Mouse (Mus musculus) MEL (cell line): ENCODE results near the gene Prl. TPM values are rescaled to one million over a fixed set of nuclear protein-coding genes. Genes with fewer than 3 reads are reported as not detected.

ENCODE experiments used
- DNase-seq: peaks from one replicate; pipeline ENCODE4 v3.0.0; 2011; ENCODE audit warnings: low read depth, low spot score
- H3K27ac ChIP-seq: 2 replicates; pipeline ENCODE4 v1.5.1; 2012; ENCODE audit warnings: low read depth, mild to moderate bottlenecking, control low read depth, low read length, moderate library complexity; ENCODE audit not compliant: control insufficient read depth
- H3K27me3 ChIP-seq, 2 experiments: fragments of 150-350 bp in 1 of 2; sonication (generic) in 1 of 2; 2 replicates each; pipeline ENCODE4 v1.6.1; 2012; ENCODE audit warnings: low read length in 2 of 2, mild to moderate bottlenecking in 2 of 2, improper control_type of control experiment in 1 of 2, moderate library complexity in 1 of 2; ENCODE audit not compliant: insufficient read depth in 2 of 2, control insufficient read depth in 1 of 2
- H3K36me3 ChIP-seq, 2 experiments: 2 replicates each; pipeline ENCODE4 v1.6.1; 2012 to 2014; ENCODE audit warnings: low read length in 2 of 2, improper control_type of control experiment in 1 of 2, inconsistent platforms in 1 of 2, mild to moderate bottlenecking in 1 of 2; ENCODE audit not compliant: insufficient read depth in 2 of 2, control insufficient read depth in 1 of 2
- H3K4me1 ChIP-seq, 2 experiments: fragments of 150-350 bp in 1 of 2; sonication (generic) in 1 of 2; 2 replicates each; pipeline ENCODE4 v1.6.1; 2012; ENCODE audit warnings: low read length in 2 of 2, improper control_type of control experiment in 1 of 2, mild to moderate bottlenecking in 1 of 2; ENCODE audit not compliant: insufficient read depth in 2 of 2, control insufficient read depth in 1 of 2
- H3K4me3 ChIP-seq, 2 experiments: fragments of 150-350 bp in 1 of 2; sonication (generic) in 1 of 2; 2 replicates each; pipeline ENCODE4 v1.5.1; 2012; ENCODE audit warnings: low read depth in 2 of 2, low read length in 2 of 2, mild to moderate bottlenecking in 2 of 2, moderate library complexity in 2 of 2, control low read depth in 1 of 2, improper control_type of control experiment in 1 of 2; ENCODE audit not compliant: control insufficient read depth in 1 of 2, insufficient read depth in 1 of 2
- H3K79me2 ChIP-seq: 2 replicates; pipeline ENCODE4 v1.6.1; 2012; ENCODE audit warnings: mild to moderate bottlenecking, low read length, moderate library complexity; ENCODE audit not compliant: control insufficient read depth, poor library complexity, insufficient read depth
- H3K9ac ChIP-seq: 2 replicates; pipeline ENCODE4 v1.6.1; 2012; ENCODE audit warnings: low read depth, mild to moderate bottlenecking, control low read depth, low read length, moderate library complexity; ENCODE audit not compliant: control insufficient read depth, poor library complexity, severe bottlenecking
- H3K9me3 ChIP-seq: fragments of 150-350 bp; sonication (generic); replicated peaks from 2 replicates; pipeline ENCODE4 v1.6.1; 2012; ENCODE audit warnings: mild to moderate bottlenecking, low read length, improper control_type of control experiment, moderate library complexity; ENCODE audit not compliant: insufficient read depth
- BHLHE40 ChIP-seq: IDR thresholded peaks from 2 replicates; pipeline ENCODE4 v1.6.1; 2012; ENCODE audit warnings: low read depth, mild to moderate bottlenecking, inconsistent platforms, low read length, improper control_type of control experiment, borderline replicate concordance
- E2F4 ChIP-seq: IDR thresholded peaks from 2 replicates; pipeline ENCODE4 v1.6.1; 2011; ENCODE audit warnings: low read depth, low read length, improper control_type of control experiment, borderline replicate concordance
- ETS1 ChIP-seq: IDR thresholded peaks from 2 replicates; pipeline ENCODE4 v1.6.1; 2012; ENCODE audit warnings: low read depth, mild to moderate bottlenecking, inconsistent platforms, low read length, improper control_type of control experiment, moderate library complexity
- MAX ChIP-seq: IDR thresholded peaks from 2 replicates; pipeline ENCODE4 v1.6.1; 2011; ENCODE audit warnings: low read length, improper control_type of control experiment
- MAZ ChIP-seq: IDR thresholded peaks from 2 replicates; pipeline ENCODE4 v1.6.1; 2012; ENCODE audit warnings: low read depth, mild to moderate bottlenecking, inconsistent platforms, low read length, improper control_type of control experiment
- MXI1 ChIP-seq: IDR thresholded peaks from 2 replicates; pipeline ENCODE4 v1.6.1; 2011; ENCODE audit warnings: mild to moderate bottlenecking, low read depth, low read length, improper control_type of control experiment
- NELFE ChIP-seq: IDR thresholded peaks from 2 replicates; pipeline ENCODE4 v1.6.1; 2011; ENCODE audit warnings: low read depth, low read length, improper control_type of control experiment
- POLR2AphosphoS2 ChIP-seq: IDR thresholded peaks from 2 replicates; pipeline ENCODE4 v1.6.1; 2011; ENCODE audit warnings: low read length, improper control_type of control experiment
- RAD21 ChIP-seq: IDR thresholded peaks from 2 replicates; pipeline ENCODE4 v1.6.1; 2011; ENCODE audit warnings: mild to moderate bottlenecking, low read depth, low read length, improper control_type of control experiment
- RCOR1 ChIP-seq: IDR thresholded peaks from 2 replicates; pipeline ENCODE4 v1.6.1; 2012; ENCODE audit warnings: low read depth, mild to moderate bottlenecking, inconsistent platforms, low read length, improper control_type of control experiment
- SMC3 ChIP-seq: IDR thresholded peaks from 2 replicates; pipeline ENCODE4 v1.6.1; 2011; ENCODE audit warnings: low read depth, low read length, improper control_type of control experiment
- TAL1 ChIP-seq: IDR thresholded peaks from 2 replicates; pipeline ENCODE4 v1.6.1; 2012; ENCODE audit warnings: mild to moderate bottlenecking, inconsistent platforms, low read length, moderate library complexity, mixed read lengths
- TBP ChIP-seq: IDR thresholded peaks from 2 replicates; pipeline ENCODE4 v1.8.0; 2011; ENCODE audit warnings: low read depth, low read length, improper control_type of control experiment
- ZMIZ1 ChIP-seq: IDR thresholded peaks from 2 replicates; pipeline ENCODE4 v1.6.1; 2012; ENCODE audit warnings: low read depth, mild to moderate bottlenecking, inconsistent platforms, low read length, improper control_type of control experiment, moderate library complexity
- polyA plus RNA-seq, 2 experiments: library from polyadenylated mRNA; stranded (reverse) in 1 of 2; unstranded in 1 of 2; fragments of >175 nt in 1 of 2; fragments of >200 nt in 1 of 2; gene quantifications; 2 replicates each; pipeline versions ENCODE4 v1.2.1 to v1.2.4; 2012; ENCODE audit warnings: low replicate concordance in 2 of 2, low read depth in 1 of 2; ENCODE audit not compliant: insufficient read length in 2 of 2, insufficient read depth in 1 of 2, missing spikeins in 1 of 2
- total RNA-seq: library from RNA; depleted of rRNA; stranded (reverse); fragments of 300-350 nt; gene quantifications from 2 replicates; pipeline ENCODE4 v1.2.3, GENCODE M21; 2012

Prl gene
- total and polyA plus RNA-seq, 3 experiments, result not detected

- no peak overlapping the region for H3K9ac ChIP-seq
- no peak for DNase-seq
- H3K4me1 ChIP-seq, result no peaks in the 10 kb centered on the region
- H3K9me3 ChIP-seq, result no peaks in the 10 kb centered on the region
- H3K27me3 ChIP-seq, result no peaks in the 10 kb centered on the region
- no peaks in the 10 kb centered on the region for H3K36me3 ChIP-seq
- H3K4me3 ChIP-seq, result no peak overlapping the region
- no peak overlapping the region for H3K27ac ChIP-seq
- H3K79me2 ChIP-seq, result no peaks in the 10 kb centered on the region
- TF ChIP-seq BHLHE40, result no peak
- TF ChIP-seq TAL1, result no peak
Observed at GRCm38 (mm10) chr13:27031853-27032240, 25.5 kb upstream of the Prl start.

GRCm38 (mm10) chr13:27032998-27033397, 24.4 kb upstream of the Prl start:
- no peak for DNase-seq
- H3K9me3 ChIP-seq, result no peaks in the 10 kb centered on the region
- H3K27me3 ChIP-seq, result no peaks in the 10 kb centered on the region
- no peaks in the 10 kb centered on the region for H3K79me2 ChIP-seq
- TF ChIP-seq MXI1 (no peak), MAZ (no peak), ZMIZ1 (no peak), MAX (no peak), E2F4 (no peak), TAL1 (no peak)
- H3K4me3 ChIP-seq, result no peak overlapping the region
- H3K27ac ChIP-seq, result no peak overlapping the region
- no peaks in the 10 kb centered on the region for H3K4me1 ChIP-seq
- H3K9ac ChIP-seq, result no peak overlapping the region
- no peaks in the 10 kb centered on the region for H3K36me3 ChIP-seq

GRCm38 (mm10) chr13:27042185-27042584, 15.2 kb upstream of the Prl start:
- no peaks in the 10 kb centered on the region for H3K79me2 ChIP-seq
- H3K4me1 ChIP-seq, result no peaks in the 10 kb centered on the region
- H3K4me3 ChIP-seq, result no peak overlapping the region
- H3K9ac ChIP-seq, result no peak overlapping the region
- TF ChIP-seq NELFE (no peak), RAD21 (no peak), SMC3 (no peak), RCOR1 (no peak), ETS1 (no peak), POLR2AphosphoS2 (no peak), TBP (no peak)
- H3K36me3 ChIP-seq, result no peaks in the 10 kb centered on the region
- DNase-seq, result no peak
- no peak overlapping the region for H3K27ac ChIP-seq
- no peaks in the 10 kb centered on the region for H3K27me3 ChIP-seq
- no peaks in the 10 kb centered on the region for H3K9me3 ChIP-seq
